Mouse (Mus musculus): ENCODE data around the gene Sel1l3. TPM values are rescaled to one million over a fixed set of nuclear protein-coding genes. Genes with fewer than 3 reads are reported as not detected.

The Sel1l3 gene
- polyA plus RNA-seq, 1 experiment from 2014 or later, result 7.7 TPM

DNA sequence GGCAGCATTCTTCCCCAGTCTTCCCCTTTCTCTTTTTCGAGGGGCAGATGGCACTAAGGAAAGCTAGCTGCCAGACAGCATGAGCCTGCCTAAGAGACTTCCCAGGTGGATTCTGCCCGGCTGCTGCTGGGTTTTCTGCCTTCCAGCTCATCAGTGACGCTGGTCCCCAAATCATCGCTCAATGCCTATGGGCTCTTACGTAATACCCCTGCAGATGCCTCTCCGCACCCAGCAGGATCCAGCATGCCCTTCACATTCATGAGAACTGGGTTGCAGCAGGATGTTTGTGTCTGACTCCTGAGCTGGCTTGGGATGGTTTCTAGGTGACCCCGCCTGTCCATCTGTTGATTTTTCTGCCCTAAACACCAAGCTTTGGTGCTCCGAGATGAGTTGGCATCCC lies 75.7 kb downstream of the Sel1l3 start:
- H3K4me2 ChIP-seq (ENCODE audit: low read length), result no peak overlapping the region
- no peak overlapping the region for H3K9ac ChIP-seq (replicated peaks; ENCODE audit: low read length)
- H3K4me3 ChIP-seq (replicated peaks; ENCODE audit: low read depth, low read length), result no peak overlapping the region
- no peaks in the 10 kb centered on the region; the same call in 1 of the 2 replicates for H3K4me1 ChIP-seq (ENCODE audit: control insufficient read depth, insufficient read depth, low read length)
- no peaks in the 10 kb centered on the region for H3K27me3 ChIP-seq (ENCODE audit: control insufficient read depth, insufficient read depth, low read length)
- 70% methylated on average over 8 of the region's 8 CpGs for WGBS
- no peaks in the 10 kb centered on the region; the same call in 1 of the 2 replicates for H3K9me3 ChIP-seq (ENCODE audit: control insufficient read depth, low read length)
- DNase-seq (no peak), ATAC-seq (ENCODE audit: low FRiP score, low TSS enrichment) (no peak)
- H3K36me3 ChIP-seq (ENCODE audit: control insufficient read depth, insufficient read depth, low read length), result no peaks in the 10 kb centered on the region
- H3K27ac ChIP-seq (replicated peaks; ENCODE audit: low read depth, low read length), result no peak overlapping the region

DNA sequence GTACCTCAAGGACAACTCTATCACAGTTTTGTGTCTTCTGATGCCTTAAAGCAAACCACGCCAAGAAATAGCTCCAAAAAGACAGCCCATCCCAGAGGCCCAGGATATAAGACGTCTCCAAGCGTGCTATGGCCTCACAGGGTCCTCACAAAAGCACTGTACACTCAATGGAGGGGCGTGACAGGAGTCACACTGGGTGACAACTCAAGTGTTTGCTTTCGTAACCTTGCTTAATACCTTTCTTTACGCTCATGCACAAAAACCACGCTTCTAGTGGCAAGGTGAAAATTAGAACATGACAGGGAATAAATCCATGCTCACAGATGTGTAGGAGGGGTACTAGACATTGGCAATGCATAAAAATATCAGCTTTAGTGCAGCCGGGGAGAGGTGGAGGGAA lies 77.7 kb downstream of the Sel1l3 start:
- no peak overlapping the region for H3K9ac ChIP-seq (replicated peaks; ENCODE audit: low read length)
- H3K4me1 ChIP-seq (ENCODE audit: control insufficient read depth, insufficient read depth, low read length), result no peaks in the 10 kb centered on the region; the same call in 1 of the 2 replicates
- DNase-seq (no peak), ATAC-seq (ENCODE audit: low FRiP score, low TSS enrichment) (no peak)
- no peaks in the 10 kb centered on the region; the same call in 1 of the 2 replicates for H3K9me3 ChIP-seq (ENCODE audit: control insufficient read depth, low read length)
- H3K36me3 ChIP-seq (ENCODE audit: control insufficient read depth, insufficient read depth, low read length), result no peaks in the 10 kb centered on the region
- H3K27ac ChIP-seq (replicated peaks; ENCODE audit: low read depth, low read length), result no peak overlapping the region
- H3K4me3 ChIP-seq (replicated peaks; ENCODE audit: low read depth, low read length), result no peak overlapping the region
- 72% methylated on average over 8 of the region's 8 CpGs for WGBS
- H3K4me2 ChIP-seq (ENCODE audit: low read length), result no peak overlapping the region
- no peaks in the 10 kb centered on the region for H3K27me3 ChIP-seq (ENCODE audit: control insufficient read depth, insufficient read depth, low read length)

DNA sequence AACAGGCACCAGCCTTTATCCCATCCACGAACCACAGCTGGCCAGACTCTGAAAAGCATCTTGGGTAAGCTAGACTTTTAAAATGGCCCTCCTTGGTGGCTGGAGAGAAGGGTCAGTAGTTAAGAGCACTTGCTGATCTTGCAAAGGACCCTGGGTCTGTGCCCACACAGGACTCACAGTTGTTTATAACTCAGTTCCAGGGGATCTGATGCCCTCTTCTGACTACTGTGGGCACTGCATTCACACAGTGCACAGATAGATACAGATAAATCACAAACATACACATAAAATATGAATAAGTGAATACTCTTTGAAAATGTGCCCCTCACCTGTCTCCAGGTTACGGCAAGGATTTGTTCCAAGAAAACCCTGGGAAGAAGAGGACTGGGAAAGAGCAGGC lies 79.7 kb downstream of the Sel1l3 start:
- no peaks in the 10 kb centered on the region for H3K27me3 ChIP-seq (ENCODE audit: control insufficient read depth, insufficient read depth, low read length)
- H3K4me2 ChIP-seq (ENCODE audit: low read length), result no peak overlapping the region
- no peaks in the 10 kb centered on the region; the same call in 1 of the 2 replicates for H3K9me3 ChIP-seq (ENCODE audit: control insufficient read depth, low read length)
- DNase-seq (no peak), ATAC-seq (ENCODE audit: low FRiP score, low TSS enrichment) (no peak)
- H3K9ac ChIP-seq (replicated peaks; ENCODE audit: low read length), result no peak overlapping the region
- no peak overlapping the region for H3K27ac ChIP-seq (replicated peaks; ENCODE audit: low read depth, low read length)
- no peaks in the 10 kb centered on the region for H3K4me1 ChIP-seq (ENCODE audit: control insufficient read depth, insufficient read depth, low read length)
- H3K36me3 ChIP-seq (ENCODE audit: control insufficient read depth, insufficient read depth, low read length), result no peaks in the 10 kb centered on the region
- no peak overlapping the region for H3K4me3 ChIP-seq (replicated peaks; ENCODE audit: low read depth, low read length)
- WGBS, result 90% methylated on average over 2 of the region's 2 CpGs

DNA sequence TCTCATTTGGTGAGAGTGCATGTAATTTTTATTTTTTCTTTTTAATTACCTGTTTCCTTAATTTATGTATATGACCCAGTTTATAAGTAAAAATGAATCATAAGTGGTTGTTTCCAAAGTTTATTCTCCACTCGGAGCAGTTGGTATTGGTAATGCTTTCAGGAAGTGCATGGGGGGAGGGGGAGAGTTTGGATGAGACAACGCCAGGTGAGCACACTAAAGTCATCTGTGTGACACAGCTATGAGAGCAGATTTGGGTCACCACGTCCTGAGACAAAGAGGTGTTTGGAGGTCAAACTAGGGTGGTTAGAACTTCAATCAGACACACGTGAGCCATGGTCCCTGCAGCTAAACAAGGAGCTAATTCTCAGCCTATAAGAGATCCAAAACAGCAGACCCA lies 89.0 kb downstream of the Sel1l3 start:
- DNase-seq (no peak), ATAC-seq (ENCODE audit: low FRiP score, low TSS enrichment) (no peak)
- Histone ChIP-seq H3K36me3 (ENCODE audit: control insufficient read depth, insufficient read depth, low read length) (peaks cover 4% of the 10 kb centered on the region; the same call in 1 of the 2 replicates), H3K4me3 (replicated peaks; ENCODE audit: low read depth, low read length) (no peak overlapping the region), H3K4me2 (ENCODE audit: low read length) (no peak overlapping the region), H3K9ac (replicated peaks; ENCODE audit: low read length) (no peak overlapping the region), H3K27ac (replicated peaks; ENCODE audit: low read depth, low read length) (no peak overlapping the region), H3K9me3 (ENCODE audit: control insufficient read depth, low read length) (no peaks in the 10 kb centered on the region), H3K27me3 (ENCODE audit: control insufficient read depth, insufficient read depth, low read length) (no peaks in the 10 kb centered on the region), H3K4me1 (ENCODE audit: control insufficient read depth, insufficient read depth, low read length) (no peaks in the 10 kb centered on the region)
- WGBS, result 80% methylated on average over 4 of the region's 4 CpGs

DNA sequence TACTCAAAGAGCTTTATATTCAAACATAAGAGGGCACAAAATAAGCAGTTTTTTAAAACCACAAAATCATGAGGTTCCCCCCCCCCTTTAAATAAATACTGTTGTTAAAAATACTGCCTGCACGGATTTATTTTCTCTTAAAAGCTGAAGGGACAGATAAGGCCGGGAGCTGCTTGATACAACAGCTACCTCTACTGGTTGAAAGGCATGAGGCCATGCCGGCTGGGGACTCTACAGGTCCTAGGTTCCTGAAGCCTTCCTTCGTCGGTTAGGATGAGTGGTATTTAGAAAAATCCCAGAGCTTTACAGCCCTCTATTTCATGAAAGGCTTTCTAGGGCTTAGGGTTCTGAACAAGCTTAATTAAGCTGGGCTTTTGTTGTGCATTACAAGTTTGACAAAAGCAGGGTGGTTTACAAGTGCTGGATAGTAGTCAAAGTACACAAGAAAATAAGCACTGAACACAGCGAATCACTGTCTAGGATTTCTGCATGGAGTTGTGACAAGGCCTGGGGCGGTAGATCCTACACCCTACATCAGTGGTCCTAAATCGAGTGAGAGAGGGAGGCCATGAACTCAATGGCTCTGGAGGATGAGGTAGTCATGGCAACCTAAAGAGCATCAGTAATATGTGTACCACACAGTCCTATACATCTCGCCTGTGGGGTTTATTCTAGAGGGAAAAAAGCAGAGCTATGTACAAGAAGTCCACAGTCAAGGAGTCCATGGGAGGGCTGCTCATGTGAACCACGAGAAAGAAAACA lies 90.0 kb downstream of the Sel1l3 start:
- Histone ChIP-seq H3K4me1 (ENCODE audit: control insufficient read depth, insufficient read depth, low read length) (no peaks in the 10 kb centered on the region), H3K4me2 (ENCODE audit: low read length) (no peak overlapping the region), H3K27me3 (ENCODE audit: control insufficient read depth, insufficient read depth, low read length) (no peaks in the 10 kb centered on the region), H3K9me3 (ENCODE audit: control insufficient read depth, low read length) (no peaks in the 10 kb centered on the region), H3K36me3 (ENCODE audit: control insufficient read depth, insufficient read depth, low read length) (peaks cover 4% of the 10 kb centered on the region; the same call in 1 of the 2 replicates), H3K4me3 (replicated peaks; ENCODE audit: low read depth, low read length) (no peak overlapping the region), H3K9ac (replicated peaks; ENCODE audit: low read length) (no peak overlapping the region), H3K27ac (replicated peaks; ENCODE audit: low read depth, low read length) (no peak overlapping the region)
- DNase-seq (peak; percentile 83), ATAC-seq (ENCODE audit: low FRiP score, low TSS enrichment) (peak; percentile 63; the same call in 1 of the 2 replicates)
- 22% methylated on average over 10 of the region's 10 CpGs for WGBS

DNA sequence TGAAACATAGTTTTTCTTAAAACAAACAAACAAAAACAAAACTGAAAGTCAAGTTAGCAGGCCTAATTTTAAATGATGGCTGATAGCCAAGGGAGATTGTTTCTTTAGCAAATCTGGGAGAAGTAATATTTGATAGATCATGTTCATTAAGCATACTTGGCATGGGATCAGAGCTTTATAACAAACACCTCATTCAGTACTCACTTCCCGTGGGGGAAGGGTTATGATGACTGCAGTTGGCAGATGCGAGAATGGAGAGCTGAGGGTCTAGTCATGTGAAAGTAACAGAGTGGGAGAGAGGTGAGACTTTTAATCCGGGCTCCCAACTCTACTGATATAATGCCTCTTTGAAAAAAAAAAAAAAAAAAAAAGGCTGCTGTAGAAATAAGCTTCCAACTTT lies 94.0 kb downstream of the Sel1l3 start:
- Histone ChIP-seq H3K9ac (replicated peaks; ENCODE audit: low read length) (no peak overlapping the region), H3K4me3 (replicated peaks; ENCODE audit: low read depth, low read length) (no peak overlapping the region), H3K4me2 (ENCODE audit: low read length) (no peak overlapping the region), H3K4me1 (ENCODE audit: control insufficient read depth, insufficient read depth, low read length) (0 out of 2 replicates have a peak, but pooled peaks cover 3% of the 10 kb centered on the region), H3K9me3 (ENCODE audit: control insufficient read depth, low read length) (no peaks in the 10 kb centered on the region), H3K27me3 (ENCODE audit: control insufficient read depth, insufficient read depth, low read length) (no peaks in the 10 kb centered on the region), H3K36me3 (ENCODE audit: control insufficient read depth, insufficient read depth, low read length) (peaks cover 4% of the 10 kb centered on the region; the same call in 1 of the 2 replicates), H3K27ac (replicated peaks; ENCODE audit: low read depth, low read length) (no peak overlapping the region)
- 66% methylated on average over 3 of the region's 3 CpGs for WGBS
- no peak for DNase-seq
- no peak for ATAC-seq (ENCODE audit: low FRiP score, low TSS enrichment)

DNA sequence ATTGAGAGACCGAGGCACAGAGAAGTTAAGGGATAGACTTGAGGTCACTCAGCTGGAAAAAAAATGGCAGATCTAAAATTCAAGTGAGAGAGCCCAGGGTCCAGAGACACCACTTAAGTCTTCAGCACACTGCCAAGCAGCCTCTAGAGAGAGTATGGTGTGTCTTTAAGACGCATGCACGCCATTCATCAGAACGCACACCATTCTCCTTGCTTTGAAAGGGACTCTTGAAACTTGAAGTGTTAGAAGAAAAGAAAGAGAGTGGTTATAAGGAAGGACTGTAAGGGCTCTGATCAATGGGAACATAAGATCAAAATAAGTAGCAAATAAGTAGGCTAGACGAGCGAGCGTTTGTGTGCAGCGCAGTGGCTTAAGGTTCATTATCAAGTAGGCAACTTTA lies 95.5 kb downstream of the Sel1l3 start:
- peaks cover 4% of the 10 kb centered on the region; the same call in 1 of the 2 replicates for H3K36me3 ChIP-seq (ENCODE audit: control insufficient read depth, insufficient read depth, low read length)
- H3K4me3 ChIP-seq (replicated peaks; ENCODE audit: low read depth, low read length), result no peak overlapping the region
- WGBS, result 89% methylated on average over 8 of the region's 8 CpGs
- DNase-seq, result no peak
- H3K9me3 ChIP-seq (ENCODE audit: control insufficient read depth, low read length), result no peaks in the 10 kb centered on the region
- no peak overlapping the region for H3K9ac ChIP-seq (replicated peaks; ENCODE audit: low read length)
- no peak overlapping the region for H3K4me2 ChIP-seq (ENCODE audit: low read length)
- no peaks in the 10 kb centered on the region for H3K27me3 ChIP-seq (ENCODE audit: control insufficient read depth, insufficient read depth, low read length)
- ATAC-seq (ENCODE audit: low FRiP score, low TSS enrichment), result no peak
- H3K27ac ChIP-seq (replicated peaks; ENCODE audit: low read depth, low read length), result no peak overlapping the region
- 0 out of 2 replicates have a peak, but pooled peaks cover 3% of the 10 kb centered on the region for H3K4me1 ChIP-seq (ENCODE audit: control insufficient read depth, insufficient read depth, low read length)

DNA sequence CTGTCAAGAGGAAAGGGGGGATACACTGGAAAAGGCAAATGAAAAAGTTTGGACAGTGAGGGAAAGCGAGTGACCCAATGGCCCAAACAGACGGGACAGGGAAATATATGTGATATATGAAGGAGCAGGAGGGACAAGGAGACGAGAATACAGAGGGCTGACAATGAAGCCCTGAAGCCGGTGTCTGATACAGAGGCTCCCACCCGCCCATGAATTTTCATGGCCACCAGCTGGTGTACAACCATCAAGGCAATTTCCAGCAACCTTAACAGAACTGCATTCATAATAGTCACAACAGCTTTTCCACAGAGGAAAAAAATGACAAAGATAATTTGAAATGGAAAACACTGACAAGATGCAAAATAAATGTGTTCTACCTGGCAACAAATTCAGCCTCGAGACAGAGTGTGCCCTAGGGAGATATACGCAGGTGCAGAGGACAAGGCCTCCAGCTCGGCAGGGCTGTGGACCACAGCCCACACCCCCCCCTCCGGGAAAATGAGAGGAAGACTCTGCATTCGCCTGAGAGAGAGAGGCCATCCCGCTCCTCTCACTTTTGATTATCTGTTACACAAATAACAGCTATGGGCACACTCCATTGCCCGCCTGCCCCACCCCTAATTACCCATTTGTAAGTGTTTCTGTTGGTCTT lies 99.0 kb downstream of the Sel1l3 start:
- H3K36me3 ChIP-seq (ENCODE audit: control insufficient read depth, insufficient read depth, low read length), result no peaks in the 10 kb centered on the region
- peaks cover 5% of the 10 kb centered on the region for H3K4me1 ChIP-seq (ENCODE audit: control insufficient read depth, insufficient read depth, low read length)
- DNase-seq (peak; percentile 28), ATAC-seq (ENCODE audit: low FRiP score, low TSS enrichment) (peak; percentile 55; the same call in 1 of the 2 replicates)
- H3K4me2 ChIP-seq (ENCODE audit: low read length), result no peak overlapping the region
- no peak overlapping the region for H3K9ac ChIP-seq (replicated peaks; ENCODE audit: low read length)
- no peaks in the 10 kb centered on the region for H3K27me3 ChIP-seq (ENCODE audit: control insufficient read depth, insufficient read depth, low read length)
- 62% methylated on average over 12 of the region's 12 CpGs for WGBS
- H3K4me3 ChIP-seq (replicated peaks; ENCODE audit: low read depth, low read length), result no peak overlapping the region
- no peaks in the 10 kb centered on the region for H3K9me3 ChIP-seq (ENCODE audit: control insufficient read depth, low read length)
- no peak overlapping the region for H3K27ac ChIP-seq (replicated peaks; ENCODE audit: low read depth, low read length)
